Mouse (Mus musculus): ENCODE results near the gene Arhgef3.

The Arhgef3 gene

GRCm38 (mm10) chr14:27114362-27115274 lies at the start of gene Arhgef3:
TSS of gene Arhgef3 (plus strand) at chr14:27114899.
- no peak for DNase-seq

- DNase-seq, result no peak
Measured at GRCm38 (mm10) chr14:27066171-27066929, 48.3 kb upstream of the Arhgef3 start.

DNA sequence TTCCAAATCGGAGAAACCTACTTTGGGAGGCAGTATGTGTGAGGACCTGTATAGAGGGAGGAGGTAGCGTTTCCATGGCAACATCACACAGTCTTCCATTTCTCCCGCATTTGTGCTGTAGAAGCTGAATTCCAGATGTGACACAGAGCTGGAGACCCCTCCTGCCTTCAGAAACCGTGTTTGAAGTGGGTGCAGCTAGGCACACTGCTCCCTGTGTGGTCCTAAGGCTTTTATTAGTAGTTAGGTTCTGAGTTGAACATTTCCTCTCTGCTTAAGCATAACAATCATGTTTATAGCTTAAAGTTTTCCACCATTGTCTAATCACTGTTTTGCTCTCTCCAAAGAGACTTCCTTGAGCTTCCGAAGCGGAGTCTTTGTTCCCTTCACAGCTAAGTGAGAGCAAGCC lies 46.8 kb upstream of the Arhgef3 start:
- DNase-seq, result no peak

GRCm38 (mm10) chr14:27069434-27070097 lies 45.1 kb upstream of the Arhgef3 start:
- DNase-seq, result no peak

DNA sequence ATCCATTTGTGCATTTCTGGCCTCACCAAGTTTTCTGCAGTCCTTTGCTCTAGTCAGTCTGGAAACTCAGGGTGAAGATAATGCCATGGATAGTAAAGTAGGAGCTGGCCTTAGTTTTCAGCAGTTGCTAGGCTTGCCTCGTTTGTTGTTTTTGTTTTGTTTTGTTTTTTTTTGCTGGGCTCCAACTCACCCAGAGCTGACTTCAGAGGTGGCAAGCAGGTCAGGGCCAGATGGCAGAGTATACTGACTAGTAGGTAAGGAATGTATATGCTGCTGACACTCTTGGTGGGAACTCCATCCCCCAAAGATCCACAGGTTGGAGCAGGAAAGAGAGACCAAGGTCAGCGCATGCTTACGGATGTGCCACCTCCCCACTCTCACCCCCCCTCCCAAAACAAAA lies 44.6 kb upstream of the Arhgef3 start:
- DNase-seq, result no peak

GRCm38 (mm10) chr14:27070758-27071157 lies 43.9 kb upstream of the Arhgef3 start:
- DNase-seq, result no peak

GRCm38 (mm10) chr14:27071985-27072384 lies 42.7 kb upstream of the Arhgef3 start:
- no peak for DNase-seq

DNA sequence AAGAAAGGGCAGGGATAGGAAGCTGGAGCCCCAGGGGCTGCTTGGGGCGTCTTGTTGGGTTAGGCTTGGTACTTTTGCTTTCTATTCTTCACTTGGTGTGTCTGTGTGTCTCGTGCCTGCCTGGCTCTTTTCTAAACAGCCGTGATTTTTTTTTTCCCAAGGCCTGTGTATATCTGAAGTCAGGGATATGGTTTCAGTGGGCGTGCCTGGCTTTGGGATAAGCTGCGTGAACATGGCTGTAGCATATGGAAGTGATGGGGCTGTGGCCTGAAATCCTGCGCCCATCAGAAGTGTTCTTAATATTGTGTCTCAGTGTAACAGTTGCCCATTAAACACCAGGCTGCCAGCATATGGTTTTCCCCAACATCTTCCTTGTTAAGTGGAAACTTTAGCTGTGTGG lies 39.6 kb upstream of the Arhgef3 start:
- DNase-seq, result no peak

- peak; percentile 56 for DNase-seq
Measured at GRCm38 (mm10) chr14:27075909-27076521, 38.7 kb upstream of the Arhgef3 start.

DNA sequence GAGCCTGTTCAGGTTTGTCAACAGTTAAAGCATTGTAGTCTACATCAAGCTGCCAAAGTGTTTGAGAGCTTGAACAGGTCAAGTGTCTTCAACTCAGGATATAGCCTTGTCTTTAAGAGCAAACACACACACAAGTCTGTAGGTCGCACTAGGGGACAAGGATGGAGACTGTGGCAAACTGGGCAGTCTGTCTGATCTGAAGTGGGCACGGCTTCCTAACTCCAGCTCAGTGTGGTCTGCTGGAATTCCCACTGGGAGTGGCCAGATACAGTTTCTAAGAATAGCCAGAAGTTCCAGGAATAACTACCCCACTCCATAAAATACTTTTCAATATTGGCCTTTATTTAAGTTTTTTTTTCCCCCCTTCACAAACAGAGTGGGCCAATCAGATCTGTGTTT lies 38.2 kb upstream of the Arhgef3 start:
- no peak for DNase-seq

GRCm38 (mm10) chr14:27081536-27082275 lies 33.0 kb upstream of the Arhgef3 start:
- peak; percentile 65 for DNase-seq

GRCm38 (mm10) chr14:27085471-27085870 lies 29.2 kb upstream of the Arhgef3 start:
- no peak for DNase-seq

GRCm38 (mm10) chr14:27085999-27086398 lies 28.7 kb upstream of the Arhgef3 start:
- DNase-seq, result no peak

GRCm38 (mm10) chr14:27094247-27094646 lies 20.5 kb upstream of the Arhgef3 start:
- DNase-seq, result no peak

- DNase-seq, result no peak
Measured at GRCm38 (mm10) chr14:27096133-27096532, 18.6 kb upstream of the Arhgef3 start.

DNA sequence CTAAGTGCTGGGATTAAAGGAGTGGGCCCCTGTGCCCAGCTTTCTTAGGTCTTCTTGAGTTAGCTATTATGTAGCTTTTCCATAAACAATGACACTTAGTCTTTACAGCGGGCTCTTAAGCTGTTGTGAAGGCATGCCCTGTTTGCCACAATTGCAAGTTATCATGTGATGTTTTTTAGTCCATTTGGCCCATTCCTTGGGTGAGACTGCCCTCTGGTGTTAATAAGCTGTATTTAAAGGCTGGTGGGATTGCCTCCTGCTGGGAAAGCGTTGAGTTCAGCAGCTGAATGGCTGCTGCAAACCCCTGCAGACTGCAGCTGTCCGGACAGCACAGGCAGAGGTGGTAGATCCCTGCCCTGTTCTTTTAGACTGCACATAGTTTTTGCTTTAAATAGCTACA lies 17.9 kb upstream of the Arhgef3 start:
- peak; percentile 58 for DNase-seq

GRCm38 (mm10) chr14:27101735-27102134 lies 13.0 kb upstream of the Arhgef3 start:
- no peak for DNase-seq

GRCm38 (mm10) chr14:27102720-27103119 lies 12.0 kb upstream of the Arhgef3 start:
- peak; percentile 66 for DNase-seq

DNA sequence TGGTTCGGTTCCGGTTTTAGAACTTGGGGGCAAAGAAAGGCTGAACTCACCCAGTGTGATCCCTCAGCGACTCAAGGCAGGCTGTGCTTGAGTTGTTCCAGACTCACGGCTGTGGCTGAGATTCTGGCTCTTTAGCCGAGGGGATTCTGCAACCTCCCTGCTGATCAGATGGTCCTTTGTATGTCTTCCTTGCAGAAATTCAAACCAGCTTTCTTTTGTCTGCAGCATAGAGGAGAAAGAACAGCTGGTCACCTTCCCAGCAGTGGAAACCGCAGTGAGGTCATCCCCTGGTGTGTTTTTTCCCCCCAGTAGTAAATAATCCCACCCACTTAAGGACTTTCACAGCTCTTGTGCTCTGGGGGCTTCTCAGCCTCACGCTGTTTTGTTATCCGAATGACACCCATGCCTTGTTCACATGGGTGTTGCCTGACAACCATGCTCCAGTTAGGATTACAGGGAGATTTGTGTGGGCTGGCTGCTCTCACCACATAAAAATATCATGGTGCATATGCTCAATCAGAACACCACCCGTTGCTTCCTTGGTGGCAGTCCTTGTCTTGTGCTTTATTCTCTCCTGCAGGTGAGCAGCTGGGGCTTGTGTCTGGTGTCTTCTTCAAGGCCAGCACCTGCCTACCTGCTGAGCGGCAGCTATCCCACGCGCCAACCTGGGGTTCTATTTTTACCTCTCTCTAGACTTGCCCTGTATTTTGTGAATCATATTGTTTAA lies 8.8 kb upstream of the Arhgef3 start:
- DNase-seq, result peak; percentile 81

GRCm38 (mm10) chr14:27108748-27109504 lies 5.8 kb upstream of the Arhgef3 start:
- DNase-seq, result no peak

GRCm38 (mm10) chr14:27115275-27115660 lies 569 bp downstream of the Arhgef3 start:
- no peak for DNase-seq

Data from layer of hippocampus, adult 9-11 months (tissue).